ENCODE assay signal across 8 mouse cellular contexts in the genomic region with DNA sequence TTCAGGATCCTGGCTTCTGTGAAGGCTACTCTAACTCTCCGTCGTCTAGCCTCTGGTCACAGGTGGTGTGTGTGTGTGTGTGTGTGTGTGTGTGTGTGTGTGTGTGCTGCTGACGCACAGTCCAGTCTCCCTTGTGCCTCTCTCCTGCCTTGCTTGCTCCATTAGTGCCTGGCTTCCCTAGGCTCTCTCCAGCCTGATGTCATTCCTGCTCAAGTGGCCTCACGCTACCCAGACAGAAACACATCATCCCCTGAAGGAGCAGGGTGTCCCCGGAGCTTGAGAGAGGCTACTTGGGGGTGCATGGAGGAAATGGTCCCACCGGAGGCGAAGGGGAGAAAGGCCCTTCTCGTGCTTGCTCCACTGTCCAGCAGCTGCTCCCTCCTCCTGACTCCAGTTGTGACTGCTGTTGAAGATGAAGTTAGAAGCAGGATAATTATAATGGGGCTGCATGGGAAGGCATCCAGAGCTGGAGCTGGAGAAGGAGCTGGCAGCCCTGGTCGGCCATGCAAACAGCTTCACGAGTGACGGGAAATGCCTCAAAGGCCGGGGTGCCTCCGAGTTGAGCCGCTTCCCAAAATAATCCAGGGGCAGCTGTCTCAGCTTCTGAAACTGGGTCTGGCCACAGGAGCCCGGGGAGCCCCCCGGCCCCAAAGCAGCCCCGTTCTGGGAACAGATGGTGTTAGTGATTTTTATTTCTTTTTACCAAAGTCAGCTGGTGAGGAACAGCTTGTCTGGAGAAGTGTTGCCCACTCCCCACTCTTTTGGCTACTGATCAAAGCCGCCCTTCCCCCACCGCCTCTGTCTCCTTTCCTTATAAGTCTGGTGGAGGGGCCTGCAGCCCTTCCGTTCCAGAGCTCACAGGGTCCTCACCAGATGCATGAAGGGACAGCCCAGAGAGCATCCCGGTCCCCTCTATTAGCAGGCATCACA. TPM values are rescaled to one million over a fixed set of nuclear protein-coding genes. Genes with fewer than 3 reads are reported as not detected.
DNase-seq lines count a peak whose midpoint lies in the region; ATAC-seq and TF ChIP-seq lines count a peak whose summit lies in the region.
"Had no signal": no experiment of that assay in that cellular context is flagged by ENCODE, and none has a peak within 500 bp of the region (broad histone marks: within the 10 kb centered on the region; RNA-seq: fewer than 3 reads in every experiment).

No protein-coding gene starts in this region.

- no peak overlapping the region for H3K9ac ChIP-seq in liver, postnatal 0 days (replicated peaks)

- H3K4me3 ChIP-seq in liver, postnatal 0 days (ENCODE audit: low read depth, low read length), result no peak overlapping the region

- intact Hi-C loops in left cerebral cortex, postnatal 4 days (cut with DNase I), result no loop called here

- no peak overlapping the region for H3K27ac ChIP-seq in liver, postnatal 0 days (ENCODE audit: low read depth)

- no peak for TF ChIP-seq CTCF in liver, postnatal 0 days (IDR thresholded peaks at IDR 0.05; ENCODE audit: low read depth)

- peaks cover 7% of the 10 kb centered on the region; the same call in 1 of the 2 replicates for H3K4me1 ChIP-seq in liver, postnatal 0 days (ENCODE audit: insufficient read depth)

- no peaks in the 10 kb centered on the region for H3K36me3 ChIP-seq in liver, postnatal 0 days (replicated peaks; ENCODE audit: insufficient read depth, low read length)
- H3K36me3 ChIP-seq: G1E had no signal

- WGBS in liver, postnatal 0 days (ENCODE audit: insufficient replicate concordance), result 71% methylated on average over 21 of the region's 21 CpGs

- no peak for TF ChIP-seq EP300 in liver, postnatal 0 days (IDR thresholded peaks at IDR 0.05; ENCODE audit: low read depth)

- DNase-seq in left cerebral cortex, postnatal 4 days, result peak; percentile 89
- no peak for DNase-seq in left cerebral cortex, adult 11 months (ENCODE audit: low spot score)
- DNase-seq in frontal cortex, postnatal 14 days (ENCODE audit: low spot score in 2 of 2), result peak; percentile 42 to 58
- DNase-seq in layer of hippocampus, postnatal 14 days (ENCODE audit: low spot score in 2 of 2), result peak; percentile 81 to 84
- peak; percentile 85 for DNase-seq in right cerebral cortex, postnatal 14 days
- DNase-seq in liver, postnatal 0 days, result no peak

- no peak overlapping the region for H3K4me2 ChIP-seq in liver, postnatal 0 days (ENCODE audit: low read depth, low read length)

- H3K27me3 ChIP-seq in liver, postnatal 0 days (ENCODE audit: insufficient read depth, low read length), result no peaks in the 10 kb centered on the region

- ATAC-seq in liver, postnatal 0 days, result no peak
- no peak for ATAC-seq in monocyte, adult 5-6 weeks (replicated peaks; ENCODE audit: insufficient number of reproducible peaks, low FRiP score, low TSS enrichment, poor library complexity, severe bottlenecking)

- H3K9me3 ChIP-seq in liver, postnatal 0 days (ENCODE audit: low read length), result peaks cover 7% of the 10 kb centered on the region

RNA-seq across cellular contexts. Expression of a gene that starts 28.4 kb away (rescaled TPM):
- 1 to 10 TPM; 2.1 to 2.7 TPM for total RNA-seq in left cerebral cortex, postnatal 4 days (2021)
- 1 to 10 TPM; 7.6 to 8.6 TPM for total RNA-seq in layer of hippocampus, postnatal 14 days (2021)
- polyA plus RNA-seq in liver, postnatal 0 days (2015; fragmentation: Nextera tagmentation; extraction: Ambion mirVana), result 11.9 and 13.4 TPM in 2 replicates
- total RNA-seq in monocyte, adult 5-6 weeks (2017), result 54.1 to 106 TPM (median 56.9 TPM) in 3 replicates
- total RNA-seq: G1E had no signal

Comparison
In these comparisons a context has a peak if more than half of its experiments do, and no peak if none do; other contexts are left out.
1. DNase-seq: peak in left cerebral cortex, postnatal 4 days (single experiment), frontal cortex, postnatal 14 days (2 of 2), layer of hippocampus, postnatal 14 days (2 of 2) and right cerebral cortex, postnatal 14 days (single experiment); none in left cerebral cortex, adult 11 months (single experiment) and liver, postnatal 0 days (single experiment).